Mouse (Mus musculus) midbrain, embryonic 11.5 days (tissue): ENCODE results near the gene Coq8a. TPM values are rescaled to one million over a fixed set of nuclear protein-coding genes. Genes with fewer than 3 reads are reported as not detected.

ENCODE experiments used
- ATAC-seq: fragments of 200-750 bp; cut with Nextera tagmentation; 2 replicates; pipeline ENCODE4 v1.8.0; 2017; ENCODE audit warnings: moderate TSS enrichment, moderate library complexity; ENCODE audit not compliant: low FRiP score
- DNase-seq: peaks from one replicate; pipeline ENCODE4 v3.0.0; 2015; ENCODE audit warnings: low spot score; ENCODE audit errors: missing footprints
- H3K27ac ChIP-seq: fragments of 300-500 bp; sonication (generic); 2 replicates; pipeline ENCODE4 v1.5.1; 2014; ENCODE audit warnings: low read depth, low read length
- H3K27me3 ChIP-seq: fragments of 300-500 bp; sonication (generic); 2 replicates; pipeline ENCODE4 v1.6.1; 2014; ENCODE audit warnings: mild to moderate bottlenecking, low read length, moderate library complexity, mixed read lengths; ENCODE audit not compliant: control insufficient read depth, insufficient read depth
- H3K36me3 ChIP-seq: fragments of 300-500 bp; sonication (generic); 2 replicates; pipeline ENCODE4 v1.6.1; 2014; ENCODE audit warnings: mild to moderate bottlenecking, low read length, moderate library complexity, mixed read lengths; ENCODE audit not compliant: control insufficient read depth, insufficient read depth
- H3K4me1 ChIP-seq: fragments of 300-500 bp; sonication (generic); 2 replicates; pipeline ENCODE4 v1.6.1; 2014; ENCODE audit warnings: low read length; ENCODE audit not compliant: control insufficient read depth, insufficient read depth
- H3K4me2 ChIP-seq: fragments of 300-500 bp; sonication (generic); 2 replicates; pipeline ENCODE4 v1.6.1; 2014; ENCODE audit warnings: mild to moderate bottlenecking, moderate library complexity
- H3K4me3 ChIP-seq: fragments of 300-500 bp; sonication (generic); 2 replicates; pipeline ENCODE4 v1.5.1; 2014; ENCODE audit warnings: low read depth, low read length
- H3K9ac ChIP-seq: fragments of 300-500 bp; sonication (generic); 2 replicates; pipeline ENCODE4 v1.6.1; 2014; ENCODE audit warnings: low read length
- H3K9me3 ChIP-seq: fragments of 300-500 bp; sonication (generic); 2 replicates; pipeline ENCODE4 v1.6.1; 2016; ENCODE audit warnings: low read length; ENCODE audit not compliant: control insufficient read depth
- WGBS: fragments of 180-500 bp; shearing (Covaris S2); extraction: QIAGEN DNeasy Blood & Tissue Kit; methylation state at CpG from one replicate; pipeline ENCODE4 v1.1.7; 2014; 5-methylcytosine and 5-hydroxymethylcytosine counted together
- polyA plus RNA-seq: library from polyadenylated mRNA; unstranded; fragments of >200 nt; fragmentation: Nextera tagmentation; extraction: Ambion mirVana; gene quantifications from 2 replicates; pipeline ENCODE4 v1.2.1, GENCODE M21; 2014

The Coq8a gene
- polyA plus RNA-seq, 1 experiment from 2014 or later = 0.93 TPM

DNA sequence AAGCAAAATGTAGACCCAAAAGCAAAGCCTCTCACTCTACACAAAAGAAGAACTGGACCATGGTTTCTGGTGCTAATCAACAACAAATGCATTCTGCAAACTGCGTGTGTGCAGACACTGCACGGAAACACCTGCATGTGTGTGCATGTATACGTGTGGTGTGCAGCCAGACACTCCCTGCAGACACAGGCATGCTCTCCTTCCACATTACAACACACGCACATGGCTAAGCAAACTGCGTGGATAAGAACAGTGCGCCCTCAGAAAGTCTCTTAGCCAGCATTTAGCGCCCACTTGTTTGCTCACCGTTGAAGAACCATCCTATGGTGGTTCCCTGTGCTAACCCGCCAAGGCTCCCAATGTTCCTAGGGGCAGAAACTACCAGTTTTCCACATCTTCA, 5.4 kb downstream of the Coq8a start:
- Histone ChIP-seq H3K9ac (no peak overlapping the region), H3K9me3 (no peaks in the 10 kb centered on the region), H3K27me3 (no peaks in the 10 kb centered on the region), H3K36me3 (no peaks in the 10 kb centered on the region), H3K4me3 (no peak overlapping the region), H3K27ac (no peak overlapping the region), H3K4me1 (peaks cover 4% of the 10 kb centered on the region; the same call in 1 of the 2 replicates), H3K4me2 (no peak overlapping the region)
- peak; percentile 28 for DNase-seq
- WGBS = 88% methylated on average over 9 of the region's 9 CpGs
- no peak for ATAC-seq

GRCm38 (mm10) chr1:180193391-180193935, 5.9 kb downstream of the Coq8a start:
- Histone ChIP-seq H3K27me3 (no peaks in the 10 kb centered on the region), H3K4me2 (no peak overlapping the region), H3K4me3 (no peak overlapping the region), H3K36me3 (no peaks in the 10 kb centered on the region), H3K4me1 (peaks cover 4% of the 10 kb centered on the region; the same call in 1 of the 2 replicates), H3K9ac (no peak overlapping the region), H3K9me3 (no peaks in the 10 kb centered on the region), H3K27ac (no peak overlapping the region)
- ATAC-seq (no peak), DNase-seq (peak; percentile 39)
- 86% methylated on average over 8 of the region's 8 CpGs for WGBS

- no peak overlapping the region for H3K9ac ChIP-seq
- no peak overlapping the region for H3K4me2 ChIP-seq
- ATAC-seq (no peak), DNase-seq (peak; percentile 53)
- H3K4me1 ChIP-seq = peaks cover 4% of the 10 kb centered on the region; the same call in 1 of the 2 replicates
- H3K27ac ChIP-seq = no peak overlapping the region
- no peak overlapping the region for H3K4me3 ChIP-seq
- H3K36me3 ChIP-seq = no peaks in the 10 kb centered on the region
- H3K27me3 ChIP-seq = no peaks in the 10 kb centered on the region
- 62% methylated on average over 4 of the region's 4 CpGs for WGBS
- H3K9me3 ChIP-seq = no peaks in the 10 kb centered on the region
These were observed 6.5 kb downstream of the Coq8a start for GRCm38 (mm10) chr1:180192866-180193265.

DNA sequence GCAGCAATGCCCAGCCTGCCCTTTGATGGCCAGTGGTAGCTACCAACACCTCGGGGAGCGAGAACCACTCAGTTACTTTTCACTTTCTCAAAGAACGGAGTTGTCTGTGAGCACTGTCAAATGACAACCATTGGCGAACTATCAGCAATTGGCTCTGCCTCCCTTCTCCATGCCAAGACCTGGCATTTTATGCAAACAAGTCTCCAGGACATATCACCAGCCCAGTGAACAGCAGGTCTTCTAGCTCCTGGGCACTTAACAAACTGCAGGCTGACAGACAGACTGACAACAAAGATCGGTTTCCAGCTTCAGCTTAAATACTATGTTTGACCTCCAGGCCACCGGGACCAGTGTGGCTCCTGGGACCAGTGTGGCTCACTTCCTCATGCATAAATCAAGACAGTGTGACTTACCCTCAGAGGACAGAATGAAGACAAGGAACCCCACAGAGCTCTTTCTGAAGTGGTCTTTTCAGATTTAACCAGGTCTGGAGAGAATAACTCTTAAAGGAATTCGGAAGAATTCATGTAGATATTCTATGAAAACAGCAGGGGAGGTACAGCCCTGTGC, 7.7 kb downstream of the Coq8a start:
- Histone ChIP-seq H3K4me3 (no peak overlapping the region), H3K9ac (no peak overlapping the region), H3K27me3 (no peaks in the 10 kb centered on the region), H3K36me3 (no peaks in the 10 kb centered on the region), H3K27ac (no peak overlapping the region), H3K9me3 (no peaks in the 10 kb centered on the region), H3K4me2 (no peak overlapping the region), H3K4me1 (peaks cover 4% of the 10 kb centered on the region; the same call in 1 of the 2 replicates)
- ATAC-seq = no peak
- peak; percentile 62 for DNase-seq
- 74% methylated on average over 7 of the region's 7 CpGs for WGBS

DNA sequence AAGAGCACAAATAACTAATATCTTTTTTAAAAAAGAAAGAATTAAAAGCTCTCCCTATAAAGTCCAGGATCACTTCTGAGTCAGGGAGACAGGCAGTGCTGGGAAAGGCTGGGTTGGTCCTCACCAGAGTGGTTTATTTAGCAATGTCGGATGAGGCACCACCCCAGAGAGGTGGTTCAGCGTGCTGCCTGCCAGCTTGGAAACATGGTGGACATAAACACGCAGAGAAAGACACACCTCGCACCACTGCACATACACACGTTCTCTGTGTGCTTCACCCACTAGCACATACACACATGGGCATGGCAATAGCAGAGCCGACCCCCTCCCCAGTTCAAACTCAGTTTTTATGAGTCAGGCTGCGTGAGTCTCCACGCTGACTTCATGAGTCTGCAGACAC, 8.3 kb downstream of the Coq8a start:
- DNase-seq (no peak), ATAC-seq (no peak)
- Histone ChIP-seq H3K27me3 (no peaks in the 10 kb centered on the region), H3K4me2 (no peak overlapping the region), H3K36me3 (no peaks in the 10 kb centered on the region), H3K9me3 (no peaks in the 10 kb centered on the region), H3K4me3 (no peak overlapping the region), H3K9ac (no peak overlapping the region), H3K27ac (no peak overlapping the region), H3K4me1 (peaks cover under 1% of the 10 kb centered on the region; the same call in 1 of the 2 replicates)
- 80% methylated on average over 8 of the region's 8 CpGs for WGBS

- no peak overlapping the region for H3K4me3 ChIP-seq
- H3K27me3 ChIP-seq = no peaks in the 10 kb centered on the region
- no peak overlapping the region for H3K4me2 ChIP-seq
- H3K9me3 ChIP-seq = no peaks in the 10 kb centered on the region
- DNase-seq (peak; percentile 59), ATAC-seq (no peak)
- H3K4me1 ChIP-seq = no peaks in the 10 kb centered on the region
- no peak overlapping the region for H3K9ac ChIP-seq
- no peak overlapping the region for H3K27ac ChIP-seq
- no peaks in the 10 kb centered on the region for H3K36me3 ChIP-seq
- 87% methylated on average over 4 of the region's 4 CpGs for WGBS
These were observed 10.5 kb downstream of the Coq8a start for GRCm38 (mm10) chr1:180188951-180189350.

DNA sequence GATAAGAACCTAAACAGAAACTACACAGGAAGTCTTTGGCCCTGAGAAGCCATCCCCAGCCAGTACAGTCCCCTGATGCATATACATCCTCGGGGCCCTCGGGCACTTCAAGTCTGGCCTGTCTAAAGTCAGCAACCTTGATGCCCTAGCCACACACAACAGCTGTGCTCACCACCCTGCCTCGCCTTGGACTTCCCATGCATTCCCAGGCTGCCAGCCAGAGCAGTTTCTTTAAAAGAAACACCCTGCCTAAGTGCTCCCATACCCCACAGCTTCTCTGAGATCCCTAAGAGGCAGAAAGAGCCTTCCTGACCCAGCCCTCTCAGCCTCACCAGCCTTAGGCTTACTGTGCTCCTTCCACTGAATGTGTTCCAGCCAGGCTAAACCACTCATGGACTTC, 13.0 kb downstream of the Coq8a start:
- Histone ChIP-seq H3K9me3 (no peaks in the 10 kb centered on the region), H3K27me3 (no peaks in the 10 kb centered on the region), H3K4me2 (no peak overlapping the region), H3K4me3 (no peak overlapping the region), H3K4me1 (no peaks in the 10 kb centered on the region), H3K27ac (no peak overlapping the region), H3K9ac (no peak overlapping the region), H3K36me3 (no peaks in the 10 kb centered on the region)
- ATAC-seq (no peak), DNase-seq (peak; percentile 19)
- 76% methylated on average over 3 of the region's 3 CpGs for WGBS

- no peak overlapping the region for H3K9ac ChIP-seq
- no peaks in the 10 kb centered on the region for H3K27me3 ChIP-seq
- no peaks in the 10 kb centered on the region for H3K4me1 ChIP-seq
- H3K9me3 ChIP-seq = no peaks in the 10 kb centered on the region
- no peak overlapping the region for H3K27ac ChIP-seq
- H3K4me3 ChIP-seq = no peak overlapping the region
- peak; percentile 51 for DNase-seq
- no peak overlapping the region for H3K4me2 ChIP-seq
- WGBS = 72% methylated on average over 5 of the region's 5 CpGs
- ATAC-seq = no peak
- no peaks in the 10 kb centered on the region for H3K36me3 ChIP-seq
These were observed 13.5 kb downstream of the Coq8a start for GRCm38 (mm10) chr1:180185877-180186276.

DNA sequence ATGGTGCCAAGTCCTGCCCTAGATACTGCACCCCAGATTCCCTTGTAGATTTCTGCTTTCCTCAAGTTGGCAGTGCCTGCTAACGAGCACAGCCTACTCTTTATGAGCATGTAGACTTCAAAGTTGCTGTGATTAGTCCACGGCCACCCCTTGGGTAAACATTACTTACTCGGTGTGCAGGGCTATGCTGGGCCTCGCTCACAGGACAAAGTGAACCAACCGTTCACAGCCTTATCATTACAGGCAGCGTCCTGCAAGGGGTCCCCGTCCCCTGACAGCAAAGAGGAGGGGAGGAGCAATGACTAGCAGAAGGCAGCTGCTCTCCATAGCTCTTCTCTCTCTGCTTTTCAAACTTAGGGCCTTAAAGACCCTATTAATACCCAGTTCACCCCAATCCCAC, 14.6 kb downstream of the Coq8a start:
- H3K4me1 ChIP-seq = no peaks in the 10 kb centered on the region
- H3K27ac ChIP-seq = no peak overlapping the region
- ATAC-seq (no peak), DNase-seq (no peak)
- H3K36me3 ChIP-seq = no peaks in the 10 kb centered on the region
- H3K9ac ChIP-seq = no peak overlapping the region
- no peaks in the 10 kb centered on the region for H3K27me3 ChIP-seq
- H3K9me3 ChIP-seq = no peaks in the 10 kb centered on the region
- no peak overlapping the region for H3K4me2 ChIP-seq
- 76% methylated on average over 7 of the region's 7 CpGs for WGBS
- H3K4me3 ChIP-seq = no peak overlapping the region
